Mouse (Mus musculus) kidney, embryonic 16.5 days (tissue): ENCODE results near the gene Fam174b. TPM values are rescaled to one million over a fixed set of nuclear protein-coding genes. Genes with fewer than 3 reads are reported as not detected.

Source experiments
- ATAC-seq: fragments of 200-750 bp; cut with Nextera tagmentation; 2 replicates; pipeline ENCODE4 v1.8.0; 2017; ENCODE audit warnings: moderate TSS enrichment; ENCODE audit not compliant: low FRiP score, low TSS enrichment
- H3K27ac ChIP-seq: fragments of 300-500 bp; sonication (generic); 2 replicates; pipeline ENCODE4 v1.5.1; 2014; ENCODE audit warnings: low read length
- H3K27me3 ChIP-seq: fragments of 300-500 bp; sonication (generic); 2 replicates; pipeline ENCODE4 v1.6.1; 2014; ENCODE audit warnings: low read length, control low read depth, mixed read lengths; ENCODE audit not compliant: insufficient read depth
- H3K36me3 ChIP-seq: fragments of 300-500 bp; sonication (generic); 2 replicates; pipeline ENCODE4 v1.6.1; 2014; ENCODE audit warnings: low read length, control low read depth, mixed read lengths; ENCODE audit not compliant: insufficient read depth
- H3K4me1 ChIP-seq: fragments of 300-500 bp; sonication (generic); 2 replicates; pipeline ENCODE4 v1.6.1; 2014; ENCODE audit warnings: low read length, control low read depth, mixed read lengths; ENCODE audit not compliant: insufficient read depth
- H3K4me2 ChIP-seq: fragments of 300-500 bp; sonication (generic); replicated peaks from 2 replicates; pipeline ENCODE4 v1.6.1; 2014; ENCODE audit warnings: low read depth, low read length
- H3K4me3 ChIP-seq: fragments of 300-500 bp; sonication (generic); 2 replicates; pipeline ENCODE4 v1.5.1; 2014; ENCODE audit warnings: mild to moderate bottlenecking, low read length
- H3K9ac ChIP-seq: fragments of 300-500 bp; sonication (generic); replicated peaks from 2 replicates; pipeline ENCODE4 v1.6.1; 2014; ENCODE audit warnings: low read length
- H3K9me3 ChIP-seq: fragments of 300-500 bp; sonication (generic); 2 replicates; pipeline ENCODE4 v1.6.1; 2016; ENCODE audit warnings: low read length, control low read depth
- WGBS: fragments of 180-500 bp; shearing (Covaris S2); extraction: QIAGEN DNeasy Blood & Tissue Kit; methylation state at CpG from one replicate; pipeline ENCODE4 v1.1.7; 2014; 5-methylcytosine and 5-hydroxymethylcytosine counted together
- polyA plus RNA-seq: library from polyadenylated mRNA; unstranded; fragments of >200 nt; fragmentation: Nextera tagmentation; extraction: Ambion mirVana; gene quantifications from 2 replicates; pipeline ENCODE4 v1.2.1, GENCODE M21; 2015

Fam174b gene
- polyA plus RNA-seq, 1 experiment from 2014 or later, result 42.0 TPM

DNA sequence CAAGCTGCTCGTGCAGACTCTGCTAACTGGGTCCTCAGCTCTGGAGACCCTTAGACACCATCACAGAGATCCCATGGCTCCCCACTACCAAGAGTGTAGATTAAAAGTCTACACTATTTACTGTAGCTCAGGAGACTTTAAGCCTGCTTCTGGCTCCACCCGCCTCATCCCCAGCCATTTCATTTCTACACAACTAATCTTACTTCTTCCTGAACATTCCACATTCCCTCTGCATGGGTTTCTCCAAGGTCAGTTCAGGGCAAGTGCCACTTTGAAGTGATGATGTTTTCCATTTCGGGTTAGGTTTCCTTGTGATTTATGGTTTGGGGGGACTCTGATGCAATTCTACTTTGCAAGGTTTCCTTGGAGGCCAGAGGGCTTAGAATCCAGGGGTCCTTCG lies 52.1 kb downstream of the Fam174b start:
- ATAC-seq, result no peak
- no peak overlapping the region for H3K27ac ChIP-seq
- no peaks in the 10 kb centered on the region for H3K36me3 ChIP-seq
- no peaks in the 10 kb centered on the region for H3K9me3 ChIP-seq
- H3K4me2 ChIP-seq, result no peak overlapping the region
- H3K9ac ChIP-seq, result no peak overlapping the region
- no peaks in the 10 kb centered on the region for H3K4me1 ChIP-seq
- WGBS, result 65% methylated on average over 4 of the region's 4 CpGs
- H3K4me3 ChIP-seq, result no peak overlapping the region
- H3K27me3 ChIP-seq, result no peaks in the 10 kb centered on the region

DNA sequence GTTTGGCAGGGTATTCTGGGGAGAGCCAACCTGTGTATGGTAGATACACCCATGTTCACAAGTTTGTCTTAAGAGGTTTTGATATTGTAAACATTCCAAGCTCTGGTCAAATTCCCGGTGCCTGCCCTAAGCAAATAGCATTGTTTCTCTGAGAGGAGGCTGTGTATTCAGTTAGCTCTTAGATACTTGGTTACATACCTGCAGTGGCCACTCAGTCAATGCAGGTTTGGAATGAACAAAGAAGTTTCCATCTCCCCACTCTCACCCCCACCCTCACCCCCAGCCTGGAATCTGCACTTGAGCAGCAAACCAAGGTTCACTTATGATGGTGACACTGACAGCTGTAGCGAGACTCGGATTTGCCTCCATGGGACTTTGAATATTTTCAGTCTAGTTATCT lies 52.5 kb downstream of the Fam174b start:
- no peak overlapping the region for H3K4me2 ChIP-seq
- ATAC-seq, result no peak
- H3K4me1 ChIP-seq, result no peaks in the 10 kb centered on the region
- no peaks in the 10 kb centered on the region for H3K9me3 ChIP-seq
- no peak overlapping the region for H3K4me3 ChIP-seq
- no peaks in the 10 kb centered on the region for H3K36me3 ChIP-seq
- H3K9ac ChIP-seq, result no peak overlapping the region
- 86% methylated on average over 3 of the region's 3 CpGs for WGBS
- no peak overlapping the region for H3K27ac ChIP-seq
- no peaks in the 10 kb centered on the region for H3K27me3 ChIP-seq

DNA sequence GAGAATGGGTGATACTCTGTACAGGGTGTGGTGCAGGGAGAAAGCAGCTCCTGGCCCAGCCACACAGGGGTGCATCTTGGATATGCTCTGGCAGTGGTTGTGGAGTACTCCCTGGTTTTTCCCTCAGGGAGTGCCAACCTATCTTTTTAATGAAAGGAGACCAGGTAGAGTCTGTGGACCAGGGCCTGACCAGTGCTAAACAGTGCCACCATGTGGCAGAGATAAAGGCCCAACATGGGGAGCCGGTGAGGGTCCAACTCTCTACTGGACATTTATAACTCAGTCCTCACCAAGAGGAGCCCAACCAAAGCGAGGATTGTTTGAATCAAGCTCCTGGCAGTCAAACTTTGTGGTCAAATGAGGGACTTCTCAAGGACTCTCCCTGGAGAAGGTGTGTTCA lies 69.2 kb downstream of the Fam174b start:
- Histone ChIP-seq H3K9me3 (no peaks in the 10 kb centered on the region), H3K4me2 (no peak overlapping the region), H3K4me3 (no peak overlapping the region), H3K4me1 (no peaks in the 10 kb centered on the region), H3K9ac (no peak overlapping the region), H3K27ac (no peak overlapping the region), H3K27me3 (no peaks in the 10 kb centered on the region), H3K36me3 (no peaks in the 10 kb centered on the region)
- 56% methylated on average over 2 of the region's 2 CpGs for WGBS
- no peak for ATAC-seq

DNA sequence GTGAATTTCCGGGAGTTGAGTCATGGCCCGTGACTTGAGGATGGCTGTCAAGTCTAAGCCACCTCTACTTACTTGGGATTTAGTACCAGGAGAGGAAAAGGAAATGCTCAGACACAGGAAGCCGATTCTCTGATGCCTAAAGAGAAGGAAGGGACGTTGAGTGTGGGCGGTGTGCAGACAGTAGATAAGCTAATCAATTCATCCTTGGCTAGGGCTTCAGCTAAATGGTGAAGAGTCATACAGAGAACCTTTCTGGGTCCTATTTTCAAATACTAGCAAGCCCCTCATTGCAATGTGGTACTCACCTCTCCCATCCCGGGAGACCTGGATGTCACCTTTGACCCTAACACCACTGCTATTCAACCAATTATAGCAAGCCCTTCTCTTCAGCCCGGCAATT lies 71.3 kb downstream of the Fam174b start:
- Histone ChIP-seq H3K4me3 (no peak overlapping the region), H3K27ac (no peak overlapping the region), H3K9ac (no peak overlapping the region), H3K9me3 (no peaks in the 10 kb centered on the region), H3K36me3 (no peaks in the 10 kb centered on the region), H3K4me1 (no peaks in the 10 kb centered on the region), H3K27me3 (no peaks in the 10 kb centered on the region), H3K4me2 (no peak overlapping the region)
- ATAC-seq, result no peak
- 75% methylated on average over 7 of the region's 7 CpGs for WGBS

DNA sequence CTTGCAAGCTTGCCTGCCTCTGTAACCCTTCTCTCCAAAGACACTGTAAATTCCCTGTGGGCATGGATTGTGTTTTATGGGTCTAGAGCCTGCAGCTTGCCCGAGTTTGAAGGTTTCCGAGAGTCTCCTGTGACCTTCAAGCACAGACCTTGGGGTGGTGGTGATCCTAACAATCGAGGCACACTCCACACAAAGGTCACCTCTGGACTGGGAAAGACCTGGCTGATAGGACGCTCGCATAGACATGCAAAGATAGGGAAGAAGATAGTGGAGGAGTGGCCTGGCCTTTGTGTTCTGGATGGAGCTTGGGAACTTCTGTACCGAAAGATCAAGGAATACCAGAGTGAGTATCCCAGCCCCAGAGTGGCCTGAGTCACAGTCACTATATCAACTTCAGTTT lies 72.1 kb downstream of the Fam174b start:
- Histone ChIP-seq H3K27ac (no peak overlapping the region), H3K4me3 (no peak overlapping the region), H3K9me3 (no peaks in the 10 kb centered on the region), H3K4me1 (no peaks in the 10 kb centered on the region), H3K4me2 (no peak overlapping the region), H3K27me3 (no peaks in the 10 kb centered on the region), H3K36me3 (no peaks in the 10 kb centered on the region), H3K9ac (no peak overlapping the region)
- WGBS, result 71% methylated on average over 6 of the region's 6 CpGs
- no peak for ATAC-seq

DNA sequence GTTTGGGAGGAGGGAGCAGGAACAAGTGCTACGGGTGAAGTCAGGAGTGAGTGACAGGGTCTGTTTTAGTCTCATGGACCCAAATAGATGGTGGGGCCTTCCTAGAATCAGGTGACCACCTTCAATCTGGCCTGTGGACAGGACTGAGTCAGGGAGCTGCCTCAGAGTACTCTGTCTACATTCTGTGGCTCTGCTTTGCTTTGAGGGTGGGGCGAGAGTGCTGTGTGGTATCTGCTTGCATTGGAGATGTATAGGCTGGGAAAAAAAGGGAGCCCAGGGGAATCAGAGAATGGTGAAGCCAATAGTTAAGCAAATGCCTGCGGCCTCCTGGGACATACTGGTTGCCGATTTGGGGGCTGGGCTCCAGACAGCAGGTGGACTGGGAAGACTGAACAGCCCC lies 73.8 kb downstream of the Fam174b start:
- H3K9me3 ChIP-seq, result no peaks in the 10 kb centered on the region
- no peak overlapping the region for H3K4me3 ChIP-seq
- H3K4me2 ChIP-seq, result no peak overlapping the region
- no peak overlapping the region for H3K27ac ChIP-seq
- WGBS, result 86% methylated on average over 4 of the region's 4 CpGs
- no peak for ATAC-seq
- H3K27me3 ChIP-seq, result no peaks in the 10 kb centered on the region
- no peaks in the 10 kb centered on the region for H3K4me1 ChIP-seq
- no peak overlapping the region for H3K9ac ChIP-seq
- H3K36me3 ChIP-seq, result no peaks in the 10 kb centered on the region

DNA sequence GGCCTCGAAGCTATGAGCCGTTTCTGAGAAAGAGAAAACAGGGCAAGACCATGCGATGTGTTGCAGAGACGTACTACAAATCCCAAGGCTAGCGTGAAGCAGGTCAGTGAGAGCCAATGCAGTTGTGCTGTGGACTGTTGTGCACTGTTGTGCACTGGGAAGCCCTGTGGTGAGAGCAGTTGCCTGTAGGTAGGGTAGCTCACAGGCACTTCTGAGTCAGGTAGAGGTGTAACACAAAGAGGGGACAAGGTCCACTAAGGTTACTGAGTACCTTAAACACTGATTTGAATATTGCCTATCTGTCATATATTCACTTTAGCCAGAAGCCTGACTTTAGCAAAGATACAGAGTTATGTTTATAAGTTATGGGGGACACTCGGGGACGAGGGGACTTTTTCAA lies 74.4 kb downstream of the Fam174b start:
- Histone ChIP-seq H3K9me3 (no peaks in the 10 kb centered on the region), H3K4me3 (no peak overlapping the region), H3K27ac (no peak overlapping the region), H3K27me3 (no peaks in the 10 kb centered on the region), H3K4me2 (no peak overlapping the region), H3K36me3 (no peaks in the 10 kb centered on the region), H3K9ac (no peak overlapping the region), H3K4me1 (no peaks in the 10 kb centered on the region)
- WGBS, result 85% methylated on average over 7 of the region's 7 CpGs
- ATAC-seq, result no peak

DNA sequence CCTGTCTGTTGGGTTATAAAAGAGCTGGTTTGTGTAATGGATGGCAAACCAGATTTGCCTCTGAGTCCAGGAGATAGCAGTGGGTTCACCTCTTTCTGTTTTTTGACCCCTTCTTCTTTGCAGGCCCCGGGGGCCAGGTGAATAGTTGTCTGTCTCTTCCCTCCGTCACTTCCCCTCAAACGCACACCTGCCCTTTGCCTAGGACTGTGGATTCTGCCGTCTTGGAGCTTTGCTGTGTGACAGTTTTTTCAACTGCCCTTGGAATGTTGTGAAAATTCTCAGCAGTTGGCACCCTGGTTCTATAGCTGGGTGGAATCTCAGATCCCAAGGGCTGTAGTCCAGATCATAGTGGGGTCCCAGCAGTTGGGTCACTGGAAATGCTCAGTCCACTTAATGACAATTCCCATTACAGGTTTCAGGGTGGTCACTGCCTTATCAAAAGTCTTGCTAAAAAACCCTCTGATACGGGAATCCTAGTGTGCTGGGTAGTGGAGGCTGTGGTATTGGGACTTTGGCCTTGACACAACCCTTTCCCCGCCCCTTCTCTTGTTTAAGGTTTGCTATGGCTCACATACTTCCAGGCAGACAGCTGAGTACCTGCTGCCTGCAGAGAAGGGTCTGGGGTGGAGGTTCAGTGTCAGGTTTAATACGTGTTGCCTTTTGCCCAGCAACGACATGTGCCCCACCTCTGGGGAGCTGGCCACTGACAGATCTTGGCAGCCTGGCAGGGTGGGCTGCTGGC lies 76.3 kb downstream of the Fam174b start:
- WGBS, result 72% methylated on average over 8 of the region's 8 CpGs
- ATAC-seq, result peak; percentile 65; the same call in 1 of the 2 replicates
- no peaks in the 10 kb centered on the region for H3K9me3 ChIP-seq
- H3K27ac ChIP-seq, result no peak overlapping the region
- no peak overlapping the region for H3K4me2 ChIP-seq
- no peaks in the 10 kb centered on the region for H3K27me3 ChIP-seq
- no peaks in the 10 kb centered on the region for H3K36me3 ChIP-seq
- no peak overlapping the region for H3K9ac ChIP-seq
- H3K4me1 ChIP-seq, result no peaks in the 10 kb centered on the region
- no peak overlapping the region for H3K4me3 ChIP-seq

DNA sequence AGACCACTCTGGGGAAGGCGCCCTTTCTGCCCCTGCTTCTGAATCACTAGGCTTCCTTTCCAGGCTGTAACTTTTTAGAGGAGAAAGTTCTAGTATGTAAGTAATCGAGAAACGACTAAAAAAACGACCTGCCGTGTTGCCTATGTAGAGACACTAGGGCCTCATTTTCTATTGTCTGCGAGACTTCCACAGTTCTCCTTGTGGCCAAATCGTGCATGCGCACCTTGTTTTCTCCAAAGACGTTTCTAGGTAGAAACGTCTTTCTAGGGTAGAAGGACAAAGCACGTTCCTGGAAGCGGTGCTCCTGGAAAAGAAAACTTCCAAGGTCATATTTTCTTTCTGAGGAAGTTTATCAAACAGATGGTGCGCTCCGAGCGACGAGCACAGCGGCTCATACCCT lies 79.3 kb downstream of the Fam174b start:
- no peak overlapping the region for H3K9ac ChIP-seq
- no peak overlapping the region for H3K4me2 ChIP-seq
- H3K36me3 ChIP-seq, result no peaks in the 10 kb centered on the region
- no peak for ATAC-seq
- H3K4me1 ChIP-seq, result no peaks in the 10 kb centered on the region
- no peak overlapping the region for H3K4me3 ChIP-seq
- no peaks in the 10 kb centered on the region for H3K27me3 ChIP-seq
- H3K27ac ChIP-seq, result no peak overlapping the region
- H3K9me3 ChIP-seq, result no peaks in the 10 kb centered on the region
- WGBS, result 81% methylated on average over 17 of the region's 17 CpGs
